Mouse (Mus musculus) limb, embryonic 12.5 days (tissue): ENCODE results near the gene Olfr875. TPM values are rescaled to one million over a fixed set of nuclear protein-coding genes. Genes with fewer than 3 reads are reported as not detected.

ENCODE experiments used
- ATAC-seq: fragments of 200-750 bp; cut with Nextera tagmentation; 2 replicates; pipeline ENCODE4 v1.8.0; 2017; ENCODE audit warnings: low read depth, moderate TSS enrichment; ENCODE audit not compliant: insufficient number of reproducible peaks, insufficient read depth, low FRiP score, low TSS enrichment
- H3K27ac ChIP-seq: fragments of 300-500 bp; sonication (generic); 2 replicates; pipeline ENCODE4 v1.5.1; 2016; ENCODE audit warnings: mild to moderate bottlenecking, moderate library complexity
- H3K27me3 ChIP-seq: fragments of 300-500 bp; sonication (generic); 2 replicates; pipeline ENCODE4 v1.6.1; 2016; ENCODE audit warnings: mild to moderate bottlenecking, moderate library complexity
- H3K36me3 ChIP-seq: fragments of 300-500 bp; sonication (generic); 2 replicates; pipeline ENCODE4 v1.6.1; 2016; ENCODE audit warnings: mild to moderate bottlenecking, moderate library complexity
- H3K4me1 ChIP-seq: fragments of 300-500 bp; sonication (generic); replicated peaks from 2 replicates; pipeline ENCODE4 v1.6.1; 2016
- H3K4me2 ChIP-seq: fragments of 300-500 bp; sonication (generic); 2 replicates; pipeline ENCODE4 v1.6.1; 2016; ENCODE audit warnings: mild to moderate bottlenecking, moderate library complexity
- H3K4me3 ChIP-seq: fragments of 300-500 bp; sonication (generic); replicated peaks from 2 replicates; pipeline ENCODE4 v1.5.1; 2016; ENCODE audit warnings: mild to moderate bottlenecking
- H3K9ac ChIP-seq: fragments of 300-500 bp; sonication (generic); replicated peaks from 2 replicates; pipeline ENCODE4 v1.6.1; 2016; ENCODE audit warnings: mild to moderate bottlenecking, moderate library complexity
- H3K9me3 ChIP-seq: fragments of 300-500 bp; sonication (generic); 2 replicates; pipeline ENCODE4 v1.6.1; 2016; ENCODE audit warnings: mild to moderate bottlenecking, moderate library complexity
- WGBS: fragments of 180-500 bp; shearing (Covaris S2); methylation state at CpG from one replicate; pipeline ENCODE4 v1.1.7; 2016; 5-methylcytosine and 5-hydroxymethylcytosine counted together
- polyA plus RNA-seq: library from polyadenylated mRNA; unstranded; fragments of >200 nt; fragmentation: Nextera tagmentation; extraction: Ambion mirVana; gene quantifications from 2 replicates; pipeline ENCODE4 v1.2.1, GENCODE M21; 2016

Olfr875 gene
- polyA plus RNA-seq, 1 experiment from 2014 or later = not detected

DNA sequence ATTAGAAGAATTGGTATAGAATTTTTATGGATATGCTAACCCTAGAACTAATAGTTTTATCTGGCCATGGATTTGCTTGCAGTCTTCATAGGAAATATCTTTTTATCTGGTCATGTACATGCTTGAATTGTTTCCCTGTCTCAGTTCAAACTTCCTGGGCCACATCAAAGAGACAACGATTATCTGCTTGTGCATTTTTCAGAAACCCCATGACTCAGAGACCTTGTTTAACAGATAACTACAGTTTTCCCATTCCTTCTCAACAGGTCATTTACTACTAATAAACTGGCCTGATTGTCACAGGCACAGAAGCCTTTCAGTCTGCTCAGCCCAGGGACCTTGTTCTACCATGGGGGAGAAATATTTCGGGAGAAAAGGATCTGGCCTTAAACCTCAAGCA is 14.8 kb downstream of the Olfr875 start:
- Histone ChIP-seq H3K9ac (no peak overlapping the region), H3K4me1 (peaks cover 6% of the 10 kb centered on the region), H3K36me3 (no peaks in the 10 kb centered on the region), H3K9me3 (no peaks in the 10 kb centered on the region), H3K27me3 (no peaks in the 10 kb centered on the region), H3K27ac (no peak overlapping the region), H3K4me3 (no peak overlapping the region), H3K4me2 (no peak overlapping the region)
- no peak for ATAC-seq
- WGBS = 78% methylated on average over 2 of the region's 2 CpGs

DNA sequence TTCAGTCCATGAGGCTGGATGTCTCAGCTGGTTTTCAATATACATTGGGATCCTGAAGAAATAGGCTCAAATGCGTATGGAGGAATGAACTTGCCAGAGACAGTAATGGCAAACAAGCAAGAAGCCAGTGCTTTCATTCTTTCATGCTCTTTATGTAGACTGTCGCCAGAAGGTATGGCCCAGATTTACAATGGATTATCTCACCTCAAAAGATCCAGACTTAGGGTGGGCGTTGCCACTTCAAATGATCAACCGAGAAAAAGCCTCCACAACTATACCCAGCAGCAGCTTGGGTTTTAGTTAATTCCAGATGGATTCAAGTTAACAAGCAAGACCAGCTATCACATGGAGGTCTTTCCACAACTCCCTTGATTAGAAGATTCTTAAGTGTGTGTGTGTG is 30.4 kb downstream of the Olfr875 start:
- H3K4me3 ChIP-seq = no peak overlapping the region
- no peak overlapping the region for H3K9ac ChIP-seq
- no peak for ATAC-seq
- H3K27ac ChIP-seq = no peak overlapping the region
- 59% methylated on average over 4 of the region's 4 CpGs for WGBS
- H3K36me3 ChIP-seq = no peaks in the 10 kb centered on the region
- H3K9me3 ChIP-seq = no peaks in the 10 kb centered on the region
- H3K4me2 ChIP-seq = no peak overlapping the region
- no peaks in the 10 kb centered on the region for H3K27me3 ChIP-seq
- no peaks in the 10 kb centered on the region for H3K4me1 ChIP-seq

DNA sequence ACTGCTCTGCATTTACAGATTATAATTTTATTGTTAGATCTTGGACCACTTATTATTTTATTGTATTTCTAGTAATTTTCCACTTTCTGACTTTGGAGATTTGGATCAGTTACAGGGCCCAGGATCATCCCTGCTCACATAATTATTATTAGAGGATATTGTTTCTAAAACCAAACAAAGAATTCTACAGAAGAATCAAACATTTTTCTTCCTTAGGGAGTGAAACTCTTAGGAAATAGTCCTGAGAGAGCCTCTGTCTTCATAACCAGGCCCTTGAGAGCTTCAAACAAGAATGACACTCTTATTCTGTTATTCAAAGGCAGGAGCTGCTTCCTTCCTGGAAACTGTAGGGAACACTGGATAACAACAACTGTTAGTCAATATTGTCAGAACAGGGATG is 31.1 kb downstream of the Olfr875 start, which contains the start of gene Olfr876:
Gene Olfr876, plus strand, starts transcription at position 301 of the 400 bp plus-strand sequence.
- Histone ChIP-seq H3K36me3 (no peaks in the 10 kb centered on the region), H3K4me3 (no peak within 1 kb of the TSS), H3K4me1 (no peaks in the 10 kb centered on the region), H3K27ac (no peak within 1 kb of the TSS), H3K9me3 (no peaks in the 10 kb centered on the region), H3K4me2 (no peak within 1 kb of the TSS), H3K27me3 (no peaks in the 10 kb centered on the region), H3K9ac (no peak within 1 kb of the TSS)
- ATAC-seq = no peak

DNA sequence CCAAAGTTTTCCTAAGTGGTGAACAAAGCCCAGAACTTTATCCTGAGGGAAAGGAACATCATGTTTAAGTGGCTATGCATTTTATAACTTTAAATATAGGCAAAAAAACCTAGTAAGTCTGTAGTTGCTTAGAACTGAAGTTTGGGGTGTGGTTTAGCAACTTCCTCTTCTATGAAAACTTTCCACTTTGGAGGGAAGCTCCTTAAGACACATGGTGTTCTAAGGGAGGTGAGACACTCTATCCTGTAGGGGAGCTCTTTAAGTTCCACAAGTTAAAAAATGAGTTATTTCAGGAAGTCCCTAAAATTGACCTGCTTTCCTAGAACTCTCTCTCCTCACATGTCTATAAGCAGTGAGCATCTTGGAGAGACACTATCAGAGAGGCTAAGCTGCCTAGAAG is 35.6 kb downstream of the Olfr875 start:
- ATAC-seq = no peak
- H3K4me1 ChIP-seq = no peaks in the 10 kb centered on the region
- H3K36me3 ChIP-seq = no peaks in the 10 kb centered on the region
- no peaks in the 10 kb centered on the region for H3K9me3 ChIP-seq
- H3K27ac ChIP-seq = no peak overlapping the region
- no peak overlapping the region for H3K4me2 ChIP-seq
- no peak overlapping the region for H3K4me3 ChIP-seq
- no peaks in the 10 kb centered on the region for H3K27me3 ChIP-seq
- no peak overlapping the region for H3K9ac ChIP-seq

DNA sequence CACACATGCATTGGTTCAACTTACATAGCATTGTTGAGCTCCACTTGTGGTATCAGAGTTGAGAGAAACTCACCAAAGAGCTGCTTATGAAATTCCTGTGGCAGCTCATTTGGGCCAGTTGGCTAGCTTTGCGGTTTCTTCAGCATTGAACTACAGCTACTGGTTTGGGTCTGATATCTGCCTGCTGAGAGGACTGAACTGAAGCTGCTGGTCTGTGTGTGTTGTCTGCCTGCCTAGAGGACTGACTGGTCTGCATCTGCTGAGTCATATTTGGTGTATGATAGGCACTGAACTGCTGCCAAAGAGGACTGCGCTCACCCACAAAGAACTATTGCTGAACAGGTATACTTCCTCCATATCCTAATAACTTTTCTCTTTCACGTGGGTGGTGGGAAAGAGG is 36.8 kb downstream of the Olfr875 start:
- Histone ChIP-seq H3K4me1 (no peaks in the 10 kb centered on the region), H3K27ac (no peak overlapping the region), H3K4me3 (no peak overlapping the region), H3K9ac (no peak overlapping the region), H3K9me3 (no peaks in the 10 kb centered on the region), H3K4me2 (no peak overlapping the region), H3K27me3 (no peaks in the 10 kb centered on the region), H3K36me3 (no peaks in the 10 kb centered on the region)
- no peak for ATAC-seq
- 92% methylated on average over 3 of the region's 3 CpGs for WGBS

DNA sequence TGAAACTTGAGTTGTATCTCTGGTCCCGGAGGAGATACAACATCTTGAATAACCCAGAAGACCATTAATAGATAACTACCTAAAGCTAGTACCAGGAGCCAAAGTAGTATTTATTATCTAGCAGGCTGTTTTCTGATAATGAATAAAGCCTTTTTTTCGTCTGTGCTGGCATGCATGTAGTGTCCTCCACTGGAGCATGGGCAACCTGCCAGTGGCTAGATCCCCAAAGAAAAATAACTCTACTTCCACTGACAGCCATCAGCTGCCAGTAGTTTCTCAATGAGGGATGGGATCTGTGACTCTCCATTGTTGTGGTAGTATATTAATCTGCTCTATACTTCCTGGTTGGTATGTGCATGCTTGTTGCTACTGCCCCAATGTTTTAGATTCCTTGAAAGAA is 37.3 kb downstream of the Olfr875 start:
- H3K27ac ChIP-seq = no peak overlapping the region
- WGBS = 88% methylated on average over 2 of the region's 2 CpGs
- no peak overlapping the region for H3K9ac ChIP-seq
- H3K4me1 ChIP-seq = no peaks in the 10 kb centered on the region
- no peak overlapping the region for H3K4me3 ChIP-seq
- no peak overlapping the region for H3K4me2 ChIP-seq
- H3K9me3 ChIP-seq = no peaks in the 10 kb centered on the region
- no peaks in the 10 kb centered on the region for H3K27me3 ChIP-seq
- no peaks in the 10 kb centered on the region for H3K36me3 ChIP-seq
- no peak for ATAC-seq

DNA sequence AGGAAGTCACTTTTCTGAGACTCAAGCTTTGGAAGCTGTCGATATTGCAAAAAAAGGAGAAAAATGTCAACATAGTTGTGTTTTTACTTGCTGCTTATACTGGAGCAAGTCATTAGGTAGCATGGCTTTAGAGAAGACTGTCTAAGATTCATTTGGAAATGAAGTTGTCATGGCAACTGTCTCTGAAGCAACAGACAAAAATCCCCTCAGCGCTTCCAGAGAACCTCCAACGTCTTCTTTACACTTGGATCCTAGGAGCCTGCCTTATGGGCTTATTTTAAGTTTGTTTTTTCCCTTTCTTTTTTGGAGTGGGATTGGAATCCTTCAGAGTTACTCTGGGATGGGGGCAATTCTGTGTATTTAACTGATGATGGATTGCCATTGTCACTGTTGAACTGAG is 43.0 kb downstream of the Olfr875 start:
- no peak overlapping the region for H3K27ac ChIP-seq
- no peak overlapping the region for H3K4me2 ChIP-seq
- no peak overlapping the region for H3K9ac ChIP-seq
- WGBS = 91% methylated on average over 3 of the region's 3 CpGs
- no peaks in the 10 kb centered on the region for H3K36me3 ChIP-seq
- no peak for ATAC-seq
- H3K4me3 ChIP-seq = no peak overlapping the region
- no peaks in the 10 kb centered on the region for H3K4me1 ChIP-seq
- no peaks in the 10 kb centered on the region for H3K9me3 ChIP-seq
- no peaks in the 10 kb centered on the region for H3K27me3 ChIP-seq

Other genes starting within 250 kb of the Olfr875 start
- gene Esam, start 243.8 kb upstream of the Olfr875 start, polyA plus RNA-seq = 26.8 and 29.7 TPM in 2 replicates
- 0.95 and 1.6 TPM in 2 replicates for gene Vsig2, start 232.6 kb upstream of the Olfr875 start, polyA plus RNA-seq
- 5.1 and 6.1 TPM in 2 replicates for gene Nrgn, start 219.0 kb upstream of the Olfr875 start, polyA plus RNA-seq
- 4.5 and 5.0 TPM in 2 replicates for gene Siae, start 216.2 kb upstream of the Olfr875 start, polyA plus RNA-seq
- 6.0 and 6.1 TPM in 2 replicates for gene Spa17, start 158.1 kb upstream of the Olfr875 start, polyA plus RNA-seq
- gene Tbrg1, start 114.5 kb upstream of the Olfr875 start, polyA plus RNA-seq = 138 and 145 TPM in 2 replicates
- 0.61 and 4.9 TPM in 2 replicates for gene Panx3, start 102.6 kb upstream of the Olfr875 start, polyA plus RNA-seq
- gene Olfr160, start 55.6 kb upstream of the Olfr875 start, polyA plus RNA-seq = not detected in 2 replicates
- not detected in 2 replicates for gene Olfr874, start 26.8 kb upstream of the Olfr875 start, polyA plus RNA-seq
- gene Olfr876, start 31.2 kb downstream of the Olfr875 start, polyA plus RNA-seq = not detected in 2 replicates
- gene Olfr877, start 82.4 kb downstream of the Olfr875 start, polyA plus RNA-seq = not detected in 2 replicates
- gene Olfr145, start 124.9 kb downstream of the Olfr875 start, polyA plus RNA-seq = not detected in 2 replicates
- gene Olfr878, start 146.0 kb downstream of the Olfr875 start, polyA plus RNA-seq = not detected in 2 replicates
- not detected in 2 replicates for gene Olfr881, start 220.0 kb downstream of the Olfr875 start, polyA plus RNA-seq